Mouse (Mus musculus) small intestine, adult 2 months (tissue): ENCODE data around the gene Spon2.

Source experiments
- CTCF ChIP-seq: fragments of 200-500 bp; IDR thresholded peaks from 2 replicates; pipeline ENCODE4 v1.5.1; 2012; ENCODE audit warnings: low read depth, mild to moderate bottlenecking, control low read depth, inconsistent platforms, low read length, moderate library complexity, mixed read lengths; ENCODE audit not compliant: insufficient replicate concordance, insufficient read length; ENCODE audit errors: extremely low read depth
- POLR2A ChIP-seq: fragments of 200-500 bp; IDR thresholded peaks from 2 replicates; pipeline ENCODE4 v1.6.1; 2012; ENCODE audit warnings: low read depth, mild to moderate bottlenecking, control low read depth, inconsistent platforms, low read length, moderate library complexity

DNA sequence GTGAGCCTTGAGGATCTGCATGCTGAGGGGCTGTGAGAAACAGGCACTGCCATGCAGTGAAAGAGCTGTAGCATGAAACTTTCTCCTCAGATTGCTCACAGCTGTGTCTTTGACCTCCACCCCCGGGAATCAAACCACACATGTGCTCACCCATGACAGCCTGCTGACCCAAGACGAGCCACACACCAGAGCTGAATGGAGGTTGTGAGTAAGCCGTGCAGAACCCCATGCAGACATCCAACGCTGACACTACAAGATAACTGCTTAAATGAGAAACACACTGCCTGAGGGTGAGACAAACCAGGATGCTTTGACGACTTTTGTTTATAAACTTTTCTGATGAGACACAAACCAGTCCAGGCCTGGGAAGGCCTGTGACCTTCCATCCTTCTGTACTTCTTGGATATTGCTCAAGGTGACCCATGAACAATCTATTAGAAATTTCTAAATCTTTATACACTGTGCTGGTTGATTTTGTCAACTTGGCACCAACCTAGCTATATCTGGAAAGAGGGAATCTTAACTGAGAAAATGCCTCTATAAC is 26.2 kb upstream of the Spon2 start:
- TF ChIP-seq POLR2A (no peak), CTCF (no peak)
